Mouse (Mus musculus) hindbrain, embryonic 15.5 days (tissue): Measurements from ENCODE around the gene Tsr3. TPM values are rescaled to one million over a fixed set of nuclear protein-coding genes. Genes with fewer than 3 reads are reported as not detected.
"Not testable (repeated sequence)": the region's sequence is repeated elsewhere in the genome, so short reads cannot be mapped to it uniquely, and the experiment has no call there.

Experiments
- ATAC-seq: fragments of 200-750 bp; cut with Nextera tagmentation; 2 replicates; pipeline ENCODE4 v1.8.0; 2017; ENCODE audit warnings: low read depth, moderate number of reproducible peaks, moderate TSS enrichment; ENCODE audit not compliant: low FRiP score
- H3K27ac ChIP-seq: fragments of 300-500 bp; sonication (generic); replicated peaks from 2 replicates; pipeline ENCODE4 v1.5.1; 2015; ENCODE audit warnings: mild to moderate bottlenecking, inconsistent platforms
- H3K27me3 ChIP-seq: fragments of 300-500 bp; sonication (generic); 2 replicates; pipeline ENCODE4 v1.6.1; 2015; ENCODE audit warnings: control low read depth, inconsistent platforms
- H3K36me3 ChIP-seq: fragments of 300-500 bp; sonication (generic); 2 replicates; pipeline ENCODE4 v1.6.1; 2015; ENCODE audit warnings: control low read depth, inconsistent platforms
- H3K4me1 ChIP-seq: fragments of 300-500 bp; sonication (generic); replicated peaks from 2 replicates; pipeline ENCODE4 v1.6.1; 2015; ENCODE audit warnings: control low read depth, inconsistent platforms
- H3K4me2 ChIP-seq: fragments of 300-500 bp; sonication (generic); 2 replicates; pipeline ENCODE4 v1.6.1; 2015; ENCODE audit warnings: moderate library complexity, mild to moderate bottlenecking, inconsistent platforms
- H3K4me3 ChIP-seq: fragments of 300-500 bp; sonication (generic); 2 replicates; pipeline ENCODE4 v1.5.1; 2015; ENCODE audit warnings: mild to moderate bottlenecking, inconsistent platforms
- H3K9ac ChIP-seq: fragments of 300-500 bp; sonication (generic); 2 replicates; pipeline ENCODE4 v1.6.1; 2015; ENCODE audit warnings: inconsistent platforms
- H3K9me3 ChIP-seq: fragments of 300-500 bp; sonication (generic); 2 replicates; pipeline ENCODE4 v1.6.1; 2016; ENCODE audit warnings: control low read depth, inconsistent platforms
- WGBS: fragments of 180-500 bp; shearing (Covaris S2); methylation state at CpG from one replicate; pipeline ENCODE4 v1.1.7; 2015; 5-methylcytosine and 5-hydroxymethylcytosine counted together
- polyA plus RNA-seq: library from polyadenylated mRNA; unstranded; fragments of >200 nt; fragmentation: Nextera tagmentation; extraction: Ambion mirVana; gene quantifications from 2 replicates; pipeline ENCODE4 v1.2.1, GENCODE M21; 2015

Tsr3 gene
- polyA plus RNA-seq, 1 experiment from 2014 or later: 61.4 TPM

- Histone ChIP-seq H3K9me3 (no peaks in the 10 kb centered on the region), H3K4me2 (peak overlapping the region; percentile 77), H3K4me3 (peak overlapping the region; percentile 42), H3K36me3 (no peaks in the 10 kb centered on the region; the same call in 1 of the 2 replicates), H3K27ac (peak overlapping the region; percentile 60), H3K27me3 (no peaks in the 10 kb centered on the region), H3K4me1 (peaks cover 19% of the 10 kb centered on the region), H3K9ac (peak overlapping the region; percentile 34)
- ATAC-seq: no peak
- 49% methylated on average over 6 of the region's 6 CpGs for WGBS
Observed at GRCm38 (mm10) chr17:25222951-25223601, 16.9 kb upstream of the Tsr3 start.

GRCm38 (mm10) chr17:25224586-25225222 lies 15.3 kb upstream of the Tsr3 start:
- no peaks in the 10 kb centered on the region for H3K9me3 ChIP-seq
- H3K4me2 ChIP-seq: no peak overlapping the region
- H3K4me3 ChIP-seq: no peak overlapping the region
- H3K9ac ChIP-seq: no peak overlapping the region
- WGBS: 92% methylated on average over 7 of the region's 7 CpGs
- H3K27ac ChIP-seq: no peak overlapping the region
- H3K4me1 ChIP-seq: peaks cover 19% of the 10 kb centered on the region
- no peaks in the 10 kb centered on the region for H3K27me3 ChIP-seq
- no peak for ATAC-seq
- peaks cover 6% of the 10 kb centered on the region for H3K36me3 ChIP-seq

- WGBS: 82% methylated on average over 4 of the region's 4 CpGs
- Histone ChIP-seq H3K9me3 (no peaks in the 10 kb centered on the region), H3K4me2 (no peak overlapping the region), H3K27me3 (no peaks in the 10 kb centered on the region), H3K27ac (no peak overlapping the region), H3K9ac (no peak overlapping the region), H3K4me3 (no peak overlapping the region), H3K4me1 (peaks cover 18% of the 10 kb centered on the region), H3K36me3 (peaks cover 9% of the 10 kb centered on the region; the same call in 1 of the 2 replicates)
- no peak for ATAC-seq
Observed at GRCm38 (mm10) chr17:25225659-25226058, 14.3 kb upstream of the Tsr3 start.

GRCm38 (mm10) chr17:25227991-25228390 lies 12.0 kb upstream of the Tsr3 start:
- Histone ChIP-seq H3K27me3 (no peaks in the 10 kb centered on the region), H3K36me3 (peaks cover 18% of the 10 kb centered on the region), H3K27ac (no peak overlapping the region), H3K4me1 (no peaks in the 10 kb centered on the region), H3K9ac (no peak overlapping the region), H3K4me2 (no peak overlapping the region), H3K9me3 (no peaks in the 10 kb centered on the region), H3K4me3 (no peak overlapping the region)
- ATAC-seq: no peak
- WGBS: 89% methylated on average over 5 of the region's 5 CpGs

GRCm38 (mm10) chr17:25230014-25230655 lies 9.8 kb upstream of the Tsr3 start:
- H3K9ac ChIP-seq, H3K4me2 ChIP-seq, H3K9me3 ChIP-seq, H3K27me3 ChIP-seq, H3K27ac ChIP-seq, H3K4me1 ChIP-seq, H3K4me3 ChIP-seq: not testable (repeated sequence)
- peak; percentile 61; the same call in 1 of the 2 replicates for ATAC-seq
- peaks cover 26% of the 10 kb centered on the region for H3K36me3 ChIP-seq
- WGBS: 80% methylated on average over 17 of the region's 17 CpGs

- peaks cover 32% of the 10 kb centered on the region for H3K36me3 ChIP-seq
- no peak overlapping the region for H3K4me2 ChIP-seq
- no peak overlapping the region for H3K4me3 ChIP-seq
- no peaks in the 10 kb centered on the region for H3K9me3 ChIP-seq
- no peak overlapping the region for H3K27ac ChIP-seq
- H3K27me3 ChIP-seq: no peaks in the 10 kb centered on the region
- H3K9ac ChIP-seq: no peak overlapping the region
- no peak for ATAC-seq
- WGBS: 92% methylated on average over 3 of the region's 3 CpGs
- no peaks in the 10 kb centered on the region for H3K4me1 ChIP-seq
Observed at GRCm38 (mm10) chr17:25230700-25231099, 9.3 kb upstream of the Tsr3 start.

GRCm38 (mm10) chr17:25231621-25232020 lies 8.3 kb upstream of the Tsr3 start:
- H3K4me3 ChIP-seq, H3K4me1 ChIP-seq, H3K9me3 ChIP-seq, H3K4me2 ChIP-seq, H3K9ac ChIP-seq, H3K27ac ChIP-seq, H3K27me3 ChIP-seq: not testable (repeated sequence)
- 92% methylated on average over 7 of the region's 11 CpGs for WGBS
- peak; percentile 81 for ATAC-seq
- H3K36me3 ChIP-seq: peaks cover 38% of the 10 kb centered on the region

- Histone ChIP-seq H3K27ac (no peak overlapping the region), H3K4me2 (no peak overlapping the region), H3K9ac (no peak overlapping the region), H3K27me3 (no peaks in the 10 kb centered on the region), H3K4me3 (no peak overlapping the region), H3K36me3 (peaks cover 29% of the 10 kb centered on the region), H3K4me1 (peaks cover 17% of the 10 kb centered on the region), H3K9me3 (no peaks in the 10 kb centered on the region)
- whole genome bisulfite sequencing: 86% methylated on average over 9 of the region's 9 CpGs
- ATAC-seq: no peak
Observed at GRCm38 (mm10) chr17:25235635-25236034, 4.3 kb upstream of the Tsr3 start.

- Histone ChIP-seq H3K4me2 (no peak overlapping the region), H3K4me1 (peaks cover 21% of the 10 kb centered on the region), H3K36me3 (peaks cover 22% of the 10 kb centered on the region), H3K4me3 (no peak overlapping the region), H3K27ac (no peak overlapping the region), H3K9ac (no peak overlapping the region), H3K27me3 (no peaks in the 10 kb centered on the region), H3K9me3 (no peaks in the 10 kb centered on the region)
- WGBS: 82% methylated on average over 11 of the region's 11 CpGs
- ATAC-seq: no peak
Observed at GRCm38 (mm10) chr17:25243131-25243780, 3.3 kb downstream of the Tsr3 start.

- WGBS: 87% methylated on average over 16 of the region's 16 CpGs
- no peak overlapping the region for H3K4me3 ChIP-seq
- no peaks in the 10 kb centered on the region for H3K9me3 ChIP-seq
- no peak for ATAC-seq
- no peak overlapping the region for H3K27ac ChIP-seq
- no peak overlapping the region for H3K9ac ChIP-seq
- no peaks in the 10 kb centered on the region for H3K27me3 ChIP-seq
- H3K36me3 ChIP-seq: peaks cover 22% of the 10 kb centered on the region
- peaks cover 16% of the 10 kb centered on the region for H3K4me1 ChIP-seq
- no peak overlapping the region for H3K4me2 ChIP-seq
Observed at GRCm38 (mm10) chr17:25244239-25244638, 4.3 kb downstream of the Tsr3 start.

GRCm38 (mm10) chr17:25248033-25248750 lies 8.2 kb downstream of the Tsr3 start:
- WGBS: 85% methylated on average over 18 of the region's 18 CpGs
- Histone ChIP-seq H3K27ac (no peak overlapping the region), H3K27me3 (no peaks in the 10 kb centered on the region), H3K9me3 (no peaks in the 10 kb centered on the region), H3K36me3 (peaks cover 14% of the 10 kb centered on the region), H3K4me3 (no peak overlapping the region), H3K4me2 (no peak overlapping the region), H3K4me1 (peaks cover 16% of the 10 kb centered on the region), H3K9ac (no peak overlapping the region)
- ATAC-seq: no peak
